In genomic region chr17:69256441-69256840, GRCm38 (mm10) we compare ENCODE assay signal across 9 mouse cellular contexts.
DNase-seq lines count a peak whose midpoint lies in the region; ATAC-seq lines count a peak whose summit lies in the region.
"Had no signal": no experiment of that assay in that cellular context is flagged by ENCODE, and none has a peak within 500 bp of the region (broad histone marks: within the 10 kb centered on the region; RNA-seq: fewer than 3 reads in every experiment).

No protein-coding gene starts in this region.

- no peak overlapping the region for H3K4me2 ChIP-seq in intestine, embryonic 14.5 days (ENCODE audit: low read length)
- no peak overlapping the region for H3K4me2 ChIP-seq in intestine, embryonic 15.5 days (replicated peaks)
- no peak overlapping the region for H3K4me2 ChIP-seq in limb, embryonic 11.5 days (ENCODE audit: low read depth, severe bottlenecking)
- H3K4me2 ChIP-seq: stomach, embryonic 15.5 days had no signal

- H3K4me3 ChIP-seq in intestine, embryonic 14.5 days (ENCODE audit: low read depth, low read length), result no peak overlapping the region
- no peak overlapping the region for H3K4me3 ChIP-seq in intestine, embryonic 15.5 days (replicated peaks)
- no peak overlapping the region for H3K4me3 ChIP-seq in limb, embryonic 11.5 days (ENCODE audit: low read depth, low read length)
- H3K4me3 ChIP-seq: stomach, embryonic 15.5 days had no signal

- 0 out of 2 replicates have a peak, but pooled peaks have one; percentile 47 for ATAC-seq in intestine, embryonic 14.5 days (replicated peaks; ENCODE audit: low FRiP score, low TSS enrichment, low read depth)
- no peak for ATAC-seq in intestine, embryonic 15.5 days
- no peak for ATAC-seq in limb, embryonic 11.5 days (ENCODE audit: insufficient number of reproducible peaks, low FRiP score, low TSS enrichment, low read depth)

- H3K27ac ChIP-seq in intestine, embryonic 14.5 days (ENCODE audit: low read depth), result no peak overlapping the region
- no peak overlapping the region for H3K27ac ChIP-seq in intestine, embryonic 15.5 days
- no peak overlapping the region for H3K27ac ChIP-seq in limb, embryonic 11.5 days (replicated peaks; ENCODE audit: low read depth, low read length)
- H3K27ac ChIP-seq: stomach, embryonic 15.5 days had no signal

- DNase-seq in intestine, embryonic 14.5 days (ENCODE audit: low spot score), result no peak
- DNase-seq in ES-CJ7 (ENCODE audit: low read depth, low spot score), result peak; percentile 30
- DNase-seq in embryo, embryonic 11.5 days (ENCODE audit: low read depth, low spot score), result peak; percentile 14
- DNase-seq in limb, embryonic 11.5 days (ENCODE audit: low spot score), result peak; percentile 34
- DNase-seq in spleen, adult 18-20 months, result no peak
- no peak for DNase-seq in frontal cortex, postnatal 10 days (ENCODE audit: low spot score in 2 of 2)
- DNase-seq in thymus, postnatal 14 days, result no peak

- 39% methylated on average over 9 of the region's 9 CpGs for WGBS in intestine, embryonic 14.5 days
- 41% methylated on average over 9 of the region's 9 CpGs for WGBS in intestine, embryonic 15.5 days
- 52% methylated on average over 9 of the region's 9 CpGs for WGBS in limb, embryonic 11.5 days

- no peaks in the 10 kb centered on the region for H3K9me3 ChIP-seq in intestine, embryonic 14.5 days (ENCODE audit: control insufficient read depth, low read length)
- H3K9me3 ChIP-seq in intestine, embryonic 15.5 days, result no peaks in the 10 kb centered on the region
- H3K9me3 ChIP-seq in limb, embryonic 11.5 days (ENCODE audit: control insufficient read depth, low read length), result no peaks in the 10 kb centered on the region
- H3K9me3 ChIP-seq: stomach, embryonic 15.5 days had no signal

- H3K27me3 ChIP-seq in intestine, embryonic 14.5 days (replicated peaks; ENCODE audit: control insufficient read depth, insufficient read depth, low read length), result no peaks in the 10 kb centered on the region
- H3K27me3 ChIP-seq in intestine, embryonic 15.5 days (replicated peaks), result no peaks in the 10 kb centered on the region
- no peaks in the 10 kb centered on the region for H3K27me3 ChIP-seq in limb, embryonic 11.5 days (ENCODE audit: control insufficient read depth, insufficient read depth, low read length)
- H3K27me3 ChIP-seq: stomach, embryonic 15.5 days had no signal

- H3K4me1 ChIP-seq in intestine, embryonic 14.5 days (replicated peaks; ENCODE audit: control insufficient read depth, insufficient read depth, low read length), result no peaks in the 10 kb centered on the region
- no peaks in the 10 kb centered on the region for H3K4me1 ChIP-seq in intestine, embryonic 15.5 days (replicated peaks)
- no peaks in the 10 kb centered on the region for H3K4me1 ChIP-seq in limb, embryonic 11.5 days (ENCODE audit: control insufficient read depth, insufficient read depth, low read length)
- H3K4me1 ChIP-seq: stomach, embryonic 15.5 days had no signal

- peaks cover 8% of the 10 kb centered on the region; the same call in 1 of the 2 replicates for H3K36me3 ChIP-seq in intestine, embryonic 14.5 days (ENCODE audit: control insufficient read depth, insufficient read depth, low read length)
- 0 out of 2 replicates have a peak, but pooled peaks cover 5% of the 10 kb centered on the region for H3K36me3 ChIP-seq in intestine, embryonic 15.5 days
- H3K36me3 ChIP-seq in limb, embryonic 11.5 days (ENCODE audit: control insufficient read depth, insufficient read depth, low read length), result no peaks in the 10 kb centered on the region
- H3K36me3 ChIP-seq: stomach, embryonic 15.5 days had no signal

- H3K9ac ChIP-seq in intestine, embryonic 14.5 days (ENCODE audit: low read length), result no peak overlapping the region
- H3K9ac ChIP-seq in intestine, embryonic 15.5 days, result no peak overlapping the region
- no peak overlapping the region for H3K9ac ChIP-seq in limb, embryonic 11.5 days (ENCODE audit: low read length)
- H3K9ac ChIP-seq: stomach, embryonic 15.5 days had no signal

Comparison
In these comparisons a context has a peak if more than half of its experiments do, and no peak if none do; other contexts are left out.
1. DNase-seq: peak in ES-CJ7 (single experiment), embryo, embryonic 11.5 days (single experiment) and limb, embryonic 11.5 days (single experiment); none in intestine, embryonic 14.5 days (single experiment), spleen, adult 18-20 months (0 of 2), frontal cortex, postnatal 10 days (0 of 2) and thymus, postnatal 14 days (single experiment).